Mouse (Mus musculus): ENCODE results near the gene Ptpn13. TPM values are rescaled to one million over a fixed set of nuclear protein-coding genes. Genes with fewer than 3 reads are reported as not detected.

The Ptpn13 gene
- polyA plus RNA-seq, 1 experiment from 2014 or later: 4.9 TPM

DNA sequence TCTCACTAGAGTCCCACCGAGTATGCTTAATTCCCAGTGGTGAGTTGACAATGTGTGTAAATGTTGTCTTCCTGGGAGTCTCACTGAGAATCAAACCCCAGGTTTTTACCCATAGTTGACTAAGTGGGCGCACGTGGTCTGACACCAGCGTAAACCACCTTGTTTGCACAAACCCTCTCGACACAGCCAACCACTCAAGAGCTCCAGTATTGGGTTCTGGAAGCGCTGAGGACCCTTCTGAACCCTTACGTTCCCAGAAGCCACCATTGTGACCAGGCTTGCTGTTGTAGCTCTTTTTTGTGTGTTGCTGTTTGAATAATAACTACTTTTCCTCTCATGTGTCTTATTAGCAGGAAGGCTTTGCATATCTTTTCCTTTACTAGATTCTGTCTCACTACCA lies 20.4 kb downstream of the Ptpn13 start:
- H3K9ac ChIP-seq: no peak overlapping the region
- ATAC-seq: no peak
- no peak overlapping the region for H3K27ac ChIP-seq
- no peaks in the 10 kb centered on the region for H3K9me3 ChIP-seq (replicated peaks)
- H3K4me2 ChIP-seq: no peak overlapping the region
- no peak overlapping the region for H3K4me3 ChIP-seq
- H3K36me3 ChIP-seq (ENCODE audit: poor library complexity, severe bottlenecking): no peaks in the 10 kb centered on the region
- 82% methylated on average over 7 of the region's 7 CpGs for WGBS
- peaks cover 33% of the 10 kb centered on the region for H3K4me1 ChIP-seq
- no peaks in the 10 kb centered on the region for H3K27me3 ChIP-seq

DNA sequence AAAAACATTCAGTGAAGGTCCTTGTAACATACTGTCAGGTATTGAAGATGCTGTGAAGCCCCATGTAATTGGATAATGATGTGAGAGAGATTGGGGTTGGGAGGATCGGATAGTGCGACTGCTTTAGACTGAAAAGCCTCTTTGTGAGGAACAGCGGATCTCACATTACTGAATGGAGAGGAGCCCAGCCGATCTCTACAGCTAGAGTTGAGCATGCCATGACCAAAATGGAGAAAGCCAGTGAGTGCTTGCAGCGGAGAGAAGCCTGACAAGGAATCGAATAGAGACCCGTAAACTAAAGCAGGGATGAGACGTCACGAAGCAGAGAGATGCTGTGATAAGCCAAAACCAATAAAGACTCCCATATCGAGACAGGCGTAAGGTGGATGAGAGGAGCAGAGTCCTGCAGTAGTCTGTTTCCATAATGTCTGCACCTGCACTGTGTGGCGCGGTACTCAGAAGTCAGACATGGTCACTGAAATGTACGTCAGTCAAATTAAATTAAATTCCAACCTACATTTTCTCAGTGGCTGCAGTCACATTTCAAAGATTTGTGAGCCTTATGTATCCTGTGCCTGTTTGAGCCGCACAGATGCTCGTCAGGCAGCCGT lies 22.9 kb downstream of the Ptpn13 start:
- H3K9ac ChIP-seq: 0 out of 2 replicates have a peak overlapping the region, but pooled peaks have one; percentile 6
- H3K4me3 ChIP-seq: no peak overlapping the region
- H3K4me2 ChIP-seq: peak overlapping the region; percentile 41
- H3K27ac ChIP-seq: no peak overlapping the region
- no peaks in the 10 kb centered on the region for H3K9me3 ChIP-seq (replicated peaks)
- no peaks in the 10 kb centered on the region for H3K36me3 ChIP-seq (ENCODE audit: poor library complexity, severe bottlenecking)
- no peaks in the 10 kb centered on the region for H3K27me3 ChIP-seq
- WGBS: 26% methylated on average over 17 of the region's 17 CpGs
- peak; percentile 69; the same call in 1 of the 2 replicates for ATAC-seq
- peaks cover 20% of the 10 kb centered on the region for H3K4me1 ChIP-seq

DNA sequence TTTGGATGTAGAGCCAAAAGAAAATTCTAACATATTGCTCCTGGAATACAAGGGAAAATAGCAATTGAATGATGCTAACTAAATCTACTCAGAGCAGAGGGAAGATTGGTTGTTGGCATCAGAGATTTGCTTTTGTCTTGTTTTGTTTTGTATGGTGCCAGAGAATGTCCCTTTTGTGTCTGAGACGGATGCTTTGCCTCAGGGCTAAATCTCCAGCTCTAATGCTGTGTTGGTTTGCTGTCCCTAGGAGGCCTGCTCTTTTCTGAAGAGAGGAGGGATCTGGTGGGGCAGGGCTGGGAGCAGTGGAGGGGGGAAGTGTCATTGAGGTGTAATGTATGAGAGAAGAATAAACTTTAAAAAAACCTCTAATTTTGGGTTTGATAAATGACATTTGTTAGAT lies 23.5 kb downstream of the Ptpn13 start:
- WGBS: 3% methylated on average over 1 of the region's 1 CpGs
- Histone ChIP-seq H3K36me3 (ENCODE audit: poor library complexity, severe bottlenecking) (no peaks in the 10 kb centered on the region), H3K27me3 (no peaks in the 10 kb centered on the region), H3K4me1 (peaks cover 20% of the 10 kb centered on the region), H3K27ac (no peak overlapping the region), H3K4me3 (no peak overlapping the region), H3K4me2 (peak overlapping the region; percentile 41), H3K9me3 (replicated peaks) (no peaks in the 10 kb centered on the region), H3K9ac (no peak overlapping the region)
- peak; percentile 69; the same call in 1 of the 2 replicates for ATAC-seq

DNA sequence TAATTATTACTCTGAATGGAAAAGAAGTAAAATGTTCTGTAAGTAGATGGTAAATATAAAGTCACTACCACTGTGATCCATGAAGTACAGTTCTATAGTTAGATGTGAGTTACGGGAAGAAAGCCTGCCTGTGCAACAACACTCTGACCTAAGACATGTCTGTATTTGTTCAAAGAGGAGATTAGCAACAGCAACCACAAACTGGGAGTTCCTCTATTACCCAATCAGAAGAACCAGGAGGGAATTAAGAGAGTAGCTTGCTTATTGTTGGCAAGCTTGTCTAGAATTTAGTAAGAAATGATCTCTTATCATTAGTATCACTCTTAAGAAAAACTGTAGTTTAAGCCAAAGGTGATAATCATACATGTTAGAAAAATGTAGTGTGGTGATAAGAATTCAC lies 25.7 kb downstream of the Ptpn13 start:
- H3K36me3 ChIP-seq (ENCODE audit: poor library complexity, severe bottlenecking): no peaks in the 10 kb centered on the region
- peaks cover 20% of the 10 kb centered on the region for H3K4me1 ChIP-seq
- no peak for ATAC-seq
- H3K9me3 ChIP-seq (replicated peaks): no peaks in the 10 kb centered on the region
- H3K4me2 ChIP-seq: no peak overlapping the region
- no peak overlapping the region for H3K27ac ChIP-seq
- no peaks in the 10 kb centered on the region for H3K27me3 ChIP-seq
- 94% methylated on average over 1 of the region's 1 CpGs for WGBS
- H3K9ac ChIP-seq: no peak overlapping the region
- no peak overlapping the region for H3K4me3 ChIP-seq

DNA sequence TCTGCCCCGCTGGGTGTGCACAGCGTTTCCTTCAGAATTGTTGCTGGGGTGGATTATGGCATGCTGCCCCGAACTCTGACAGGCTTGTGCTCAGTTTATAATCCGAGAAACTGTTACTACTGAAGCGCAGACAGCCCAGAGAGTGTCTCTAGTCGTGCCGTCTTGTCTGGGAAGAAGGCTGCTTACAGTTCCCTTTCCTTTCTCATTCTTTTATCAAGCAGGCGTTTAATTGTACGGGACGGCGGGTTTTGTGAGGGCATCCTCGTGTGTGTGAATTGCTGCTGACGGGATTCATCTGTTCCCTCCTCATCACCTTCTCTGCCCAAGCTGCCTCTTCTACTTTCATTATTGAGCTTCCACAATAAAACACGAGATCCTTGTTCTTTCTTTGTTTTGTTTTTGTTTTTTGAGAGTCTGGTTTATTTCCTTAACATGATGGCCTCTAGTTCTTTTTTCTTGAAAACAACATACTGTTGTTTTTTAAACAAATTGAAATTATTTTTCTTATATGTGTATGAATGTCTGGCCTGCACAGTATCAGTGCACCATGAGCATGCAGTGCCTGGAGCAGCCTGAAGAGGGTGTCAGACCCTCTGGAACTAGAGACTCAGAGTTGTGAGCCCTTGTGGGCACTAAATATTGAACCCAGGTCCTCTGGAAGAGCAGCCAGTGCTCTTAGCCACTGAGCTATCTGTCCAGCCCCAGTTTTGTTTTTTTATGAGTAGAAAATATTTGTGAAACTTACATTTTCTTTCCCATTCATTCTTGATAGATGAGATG lies 28.6 kb downstream of the Ptpn13 start:
- peaks cover 9% of the 10 kb centered on the region for H3K4me1 ChIP-seq
- no peaks in the 10 kb centered on the region for H3K9me3 ChIP-seq (replicated peaks)
- no peak overlapping the region for H3K9ac ChIP-seq
- no peak overlapping the region for H3K4me3 ChIP-seq
- H3K27ac ChIP-seq: no peak overlapping the region
- H3K4me2 ChIP-seq: no peak overlapping the region
- 75% methylated on average over 14 of the region's 14 CpGs for WGBS
- no peak for ATAC-seq
- H3K27me3 ChIP-seq: no peaks in the 10 kb centered on the region
- H3K36me3 ChIP-seq (ENCODE audit: poor library complexity, severe bottlenecking): no peaks in the 10 kb centered on the region

DNA sequence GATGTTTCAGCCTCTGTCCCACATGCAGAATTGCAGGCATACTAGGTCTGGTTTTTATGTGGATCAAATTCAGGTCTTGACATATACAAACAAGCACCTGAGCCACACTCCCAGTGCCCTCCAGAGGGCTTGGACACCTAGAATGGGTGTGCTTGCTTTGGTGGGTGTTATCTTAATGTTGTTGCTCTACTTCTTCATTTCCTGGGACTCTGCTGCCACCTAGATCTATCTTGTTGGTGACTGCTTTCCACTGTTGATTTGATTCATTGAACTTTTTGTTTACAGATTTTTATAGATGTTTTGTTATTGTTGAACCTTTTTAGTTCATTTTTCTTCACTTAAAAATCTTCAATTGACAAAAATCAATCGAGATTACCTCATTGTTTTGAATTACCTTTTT lies 31.8 kb downstream of the Ptpn13 start:
- H3K36me3 ChIP-seq (ENCODE audit: poor library complexity, severe bottlenecking): no peaks in the 10 kb centered on the region
- H3K4me3 ChIP-seq: no peak overlapping the region
- no peak for ATAC-seq
- WGBS: 84% methylated on average over 1 of the region's 1 CpGs
- no peak overlapping the region for H3K27ac ChIP-seq
- H3K9me3 ChIP-seq (replicated peaks): no peaks in the 10 kb centered on the region
- H3K9ac ChIP-seq: no peak overlapping the region
- no peaks in the 10 kb centered on the region for H3K27me3 ChIP-seq
- H3K4me1 ChIP-seq: 0 out of 2 replicates have a peak, but pooled peaks cover 3% of the 10 kb centered on the region
- H3K4me2 ChIP-seq: no peak overlapping the region

DNA sequence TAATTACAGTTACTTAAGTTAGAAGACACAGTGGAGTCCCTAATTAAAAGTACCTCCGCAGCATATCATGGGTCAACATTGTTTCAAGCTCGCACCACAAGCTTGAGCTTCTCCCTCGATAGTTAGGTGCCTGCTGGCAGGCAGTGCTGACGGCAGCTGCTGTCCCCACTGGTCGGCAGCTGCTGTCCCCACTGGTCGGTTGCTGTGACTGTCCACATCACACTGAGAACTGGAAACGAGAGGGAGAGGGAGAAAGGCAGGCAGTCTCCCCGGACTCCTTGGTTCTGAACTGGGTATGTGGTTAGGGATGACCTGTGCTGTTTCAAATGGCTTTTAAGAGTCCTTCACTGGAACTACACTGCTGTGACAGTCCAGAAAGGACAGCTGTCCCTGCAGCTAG lies 33.4 kb downstream of the Ptpn13 start:
- Histone ChIP-seq H3K36me3 (ENCODE audit: poor library complexity, severe bottlenecking) (no peaks in the 10 kb centered on the region), H3K9me3 (replicated peaks) (no peaks in the 10 kb centered on the region), H3K4me2 (no peak overlapping the region), H3K27ac (no peak overlapping the region), H3K9ac (no peak overlapping the region), H3K27me3 (no peaks in the 10 kb centered on the region), H3K4me3 (no peak overlapping the region), H3K4me1 (peaks cover 3% of the 10 kb centered on the region; the same call in 1 of the 2 replicates)
- ATAC-seq: no peak
- WGBS: 34% methylated on average over 8 of the region's 8 CpGs

DNA sequence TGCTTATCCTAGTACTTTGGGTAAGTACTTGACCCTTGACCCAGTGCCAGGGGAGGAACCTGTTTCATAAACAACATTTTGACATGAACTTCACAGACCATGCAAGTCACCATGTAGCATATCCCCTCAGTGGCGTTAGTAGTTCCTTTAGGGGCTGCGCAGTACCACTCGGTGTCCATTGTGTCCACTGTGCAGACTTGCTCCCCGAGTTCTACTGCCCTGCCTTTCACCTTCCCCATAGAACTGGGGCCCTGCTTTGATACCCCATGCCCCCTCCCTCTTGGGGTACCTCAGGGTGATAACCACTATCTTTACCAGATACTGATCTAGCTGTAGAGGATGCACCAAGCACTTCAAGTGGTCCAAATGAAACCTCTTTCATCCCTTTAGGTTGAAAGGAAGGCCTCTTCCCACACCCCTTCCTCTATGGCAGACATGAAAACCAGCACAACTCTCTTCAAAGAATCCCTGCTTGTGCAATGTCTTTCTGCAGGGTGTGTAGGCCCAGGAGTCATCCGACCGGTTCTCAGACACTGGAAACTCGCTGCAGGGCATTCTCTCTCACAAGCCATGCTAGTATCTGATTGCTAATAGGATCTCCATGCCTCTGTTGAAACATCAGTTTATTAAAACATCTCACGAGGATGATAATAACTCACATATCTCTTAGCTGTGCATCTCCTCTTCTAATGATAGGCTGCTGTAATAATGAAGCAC lies 34.1 kb downstream of the Ptpn13 start:
- no peaks in the 10 kb centered on the region for H3K27me3 ChIP-seq
- H3K27ac ChIP-seq: no peak overlapping the region
- H3K4me1 ChIP-seq: peaks cover 10% of the 10 kb centered on the region
- H3K9me3 ChIP-seq (replicated peaks): no peaks in the 10 kb centered on the region
- H3K4me2 ChIP-seq: no peak overlapping the region
- H3K9ac ChIP-seq: no peak overlapping the region
- ATAC-seq: no peak
- no peaks in the 10 kb centered on the region for H3K36me3 ChIP-seq (ENCODE audit: poor library complexity, severe bottlenecking)
- 92% methylated on average over 8 of the region's 8 CpGs for WGBS
- H3K4me3 ChIP-seq: no peak overlapping the region

DNA sequence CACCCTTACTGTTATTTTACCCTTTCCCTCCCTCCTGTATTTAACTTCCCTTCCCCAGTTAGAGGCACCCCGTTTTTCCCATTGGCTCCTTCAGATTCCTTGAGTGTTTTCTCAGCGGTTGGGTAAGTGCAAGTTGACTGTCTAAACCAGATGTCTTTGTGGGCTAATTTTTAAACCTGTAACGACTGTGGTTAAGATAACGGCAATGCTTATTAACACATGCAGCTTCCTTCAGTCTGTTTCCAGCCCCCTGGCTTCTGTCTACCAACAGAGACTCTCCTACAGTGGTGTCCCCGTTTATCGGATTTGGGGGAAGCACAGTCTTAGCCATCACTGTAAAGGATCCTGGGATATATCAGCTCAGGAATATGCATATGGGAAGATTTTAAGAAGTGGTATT lies 35.9 kb downstream of the Ptpn13 start:
- WGBS: 78% methylated on average over 6 of the region's 6 CpGs
- no peaks in the 10 kb centered on the region for H3K27me3 ChIP-seq
- no peaks in the 10 kb centered on the region for H3K36me3 ChIP-seq (ENCODE audit: poor library complexity, severe bottlenecking)
- ATAC-seq: no peak
- H3K9me3 ChIP-seq (replicated peaks): no peaks in the 10 kb centered on the region
- peaks cover 15% of the 10 kb centered on the region for H3K4me1 ChIP-seq
- no peak overlapping the region for H3K27ac ChIP-seq
- H3K4me3 ChIP-seq: no peak overlapping the region
- H3K4me2 ChIP-seq: no peak overlapping the region
- H3K9ac ChIP-seq: no peak overlapping the region

DNA sequence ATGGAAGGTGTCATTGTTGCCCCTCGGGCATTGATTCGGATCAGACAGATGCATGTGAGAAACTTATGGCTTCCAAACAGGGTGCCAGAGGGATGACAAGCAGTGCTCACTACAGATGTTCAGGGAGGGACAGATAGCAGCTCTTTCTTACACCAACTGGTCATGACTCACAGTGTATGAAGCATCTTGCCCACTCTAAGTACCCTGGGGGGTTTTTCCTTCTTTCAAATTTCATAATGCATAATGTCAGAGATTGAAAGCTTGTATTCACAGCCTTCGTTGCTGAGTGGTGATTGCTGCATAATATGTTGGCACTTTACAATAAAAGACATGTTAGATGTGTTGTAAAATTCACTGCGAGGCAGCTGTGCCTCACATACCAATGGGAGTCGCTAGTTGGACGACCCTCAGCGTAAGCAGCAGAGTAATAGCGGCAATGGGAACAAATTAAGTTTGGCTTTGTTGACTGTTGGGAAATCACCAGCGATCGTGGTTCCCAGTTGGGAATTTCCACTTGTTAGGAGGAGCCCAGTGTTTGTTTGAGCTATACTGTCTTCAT lies 38.7 kb downstream of the Ptpn13 start:
- H3K9me3 ChIP-seq (replicated peaks): no peaks in the 10 kb centered on the region
- 0 out of 2 replicates have a peak, but pooled peaks have one; percentile 36 for ATAC-seq
- H3K9ac ChIP-seq: no peak overlapping the region
- H3K4me1 ChIP-seq: peaks cover 12% of the 10 kb centered on the region
- H3K4me3 ChIP-seq: no peak overlapping the region
- no peak overlapping the region for H3K27ac ChIP-seq
- no peaks in the 10 kb centered on the region for H3K36me3 ChIP-seq (ENCODE audit: poor library complexity, severe bottlenecking)
- H3K4me2 ChIP-seq: no peak overlapping the region
- WGBS: 64% methylated on average over 10 of the region's 10 CpGs
- H3K27me3 ChIP-seq: no peaks in the 10 kb centered on the region

DNA sequence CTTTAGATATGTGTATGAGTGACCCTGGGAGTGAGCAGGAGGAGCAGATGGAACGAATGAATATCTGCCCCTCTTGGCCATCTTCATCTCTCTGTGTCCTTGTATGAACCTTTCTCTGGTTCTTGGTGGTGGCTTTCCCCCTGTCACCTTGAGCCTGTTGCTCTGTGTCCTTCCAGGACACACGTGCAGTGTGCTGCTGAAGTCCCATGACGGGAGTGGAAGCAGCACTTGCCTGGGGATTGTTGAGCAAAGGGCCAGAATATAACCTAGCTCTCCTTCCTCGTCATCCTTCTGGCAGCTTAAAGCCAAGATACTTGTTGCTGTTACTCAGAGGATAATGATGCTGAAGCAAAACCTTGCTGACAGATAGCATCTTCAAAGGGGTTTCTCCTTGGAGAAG lies 39.3 kb downstream of the Ptpn13 start:
- H3K9ac ChIP-seq: no peak overlapping the region
- ATAC-seq: no peak
- H3K4me2 ChIP-seq: no peak overlapping the region
- H3K27me3 ChIP-seq: no peaks in the 10 kb centered on the region
- H3K4me3 ChIP-seq: no peak overlapping the region
- no peaks in the 10 kb centered on the region for H3K9me3 ChIP-seq (replicated peaks)
- WGBS: 90% methylated on average over 4 of the region's 4 CpGs
- H3K27ac ChIP-seq: no peak overlapping the region
- peaks cover 12% of the 10 kb centered on the region for H3K4me1 ChIP-seq
- no peaks in the 10 kb centered on the region for H3K36me3 ChIP-seq (ENCODE audit: poor library complexity, severe bottlenecking)

DNA sequence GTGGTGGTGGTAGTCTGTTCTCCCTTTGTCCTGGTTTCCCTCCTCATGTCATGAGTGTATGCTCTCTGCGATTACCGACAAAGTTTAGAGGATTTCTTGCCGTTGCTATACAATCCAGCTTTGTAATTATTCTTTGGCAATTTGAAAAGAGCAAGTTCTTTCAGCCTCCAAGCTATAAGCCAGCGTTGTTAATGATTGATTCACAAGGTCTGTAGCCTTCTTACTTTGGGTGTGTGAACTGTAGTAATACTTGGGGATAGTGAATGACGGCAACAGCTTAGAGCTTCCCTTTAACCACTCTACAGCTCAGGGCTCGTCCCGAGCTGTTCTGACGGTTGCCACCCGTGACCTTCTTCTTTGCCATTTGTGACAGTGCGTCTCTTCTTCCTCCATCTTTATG lies 39.8 kb downstream of the Ptpn13 start:
- no peak for ATAC-seq
- no peak overlapping the region for H3K27ac ChIP-seq
- no peak overlapping the region for H3K4me3 ChIP-seq
- H3K36me3 ChIP-seq (ENCODE audit: poor library complexity, severe bottlenecking): no peaks in the 10 kb centered on the region
- H3K27me3 ChIP-seq: no peaks in the 10 kb centered on the region
- H3K9me3 ChIP-seq (replicated peaks): no peaks in the 10 kb centered on the region
- 69% methylated on average over 10 of the region's 10 CpGs for WGBS
- peaks cover 15% of the 10 kb centered on the region for H3K4me1 ChIP-seq
- H3K4me2 ChIP-seq: no peak overlapping the region
- no peak overlapping the region for H3K9ac ChIP-seq

Data from forebrain, embryonic 13.5 days (tissue).